Mouse (Mus musculus) kidney, adult 2 months (tissue): ENCODE results near the gene 2900092C05Rik. TPM values are rescaled to one million over a fixed set of nuclear protein-coding genes. Genes with fewer than 3 reads are reported as not detected.
A peak's percentile ranks its signal among the peaks of the same experiment; 100 is the strongest.

Experiments
- DNase-seq: peaks from one replicate; pipeline ENCODE4 v3.0.0; 2021
- H3K27ac ChIP-seq: fragments of 200-500 bp; 2 replicates; pipeline ENCODE4 v1.5.1; 2012; ENCODE audit warnings: low read depth, low read length, control low read depth, inconsistent platforms; ENCODE audit not compliant: insufficient read depth
- H3K27me3 ChIP-seq: fragments of 200-500 bp; replicated peaks from 2 replicates; pipeline ENCODE4 v1.6.1; 2012; ENCODE audit warnings: mild to moderate bottlenecking, moderate library complexity, low read length, inconsistent platforms; ENCODE audit not compliant: control insufficient read depth, insufficient read depth
- H3K36me3 ChIP-seq: fragments of 200-500 bp; 2 replicates; pipeline ENCODE4 v1.6.1; 2012; ENCODE audit warnings: mild to moderate bottlenecking, moderate library complexity, low read length, inconsistent platforms; ENCODE audit not compliant: control insufficient read depth, insufficient read depth
- H3K4me1 ChIP-seq: fragments of 200-500 bp; 2 replicates; pipeline ENCODE4 v1.6.1; 2011; ENCODE audit warnings: low read length; ENCODE audit not compliant: control insufficient read depth, insufficient read depth
- H3K4me3 ChIP-seq: fragments of 200-500 bp; 2 replicates; pipeline ENCODE4 v1.5.1; 2011; ENCODE audit warnings: mild to moderate bottlenecking, low read depth, low read length, control low read depth; ENCODE audit not compliant: insufficient read depth
- CTCF ChIP-seq: fragments of 200-500 bp; conservative IDR thresholded peaks from 2 replicates; pipeline ENCODE4 v1.5.1; 2011; ENCODE audit warnings: low read depth, mild to moderate bottlenecking, control low read depth, low read length, moderate library complexity, mixed read lengths; ENCODE audit not compliant: insufficient read depth, insufficient read length
- POLR2A ChIP-seq: fragments of 200-500 bp; IDR thresholded peaks from one replicate; pipeline ENCODE4 v1.6.1; 2011; ENCODE audit warnings: low read depth, low read length, control low read depth
- WGBS: fragments of 180-500 bp; shearing (Covaris S2); methylation state at CpG from one replicate; pipeline ENCODE4 v1.1.7; 2018; 5-methylcytosine and 5-hydroxymethylcytosine counted together
- polyA plus RNA-seq: library from polyadenylated mRNA; depleted of rRNA; stranded (reverse); fragments of >200 nt; gene quantifications from 2 replicates; pipeline ENCODE4 v1.2.3, GENCODE M21; 2012; rRNA removed

2900092C05Rik gene
- not detected in 2 replicates for polyA plus RNA-seq

DNA sequence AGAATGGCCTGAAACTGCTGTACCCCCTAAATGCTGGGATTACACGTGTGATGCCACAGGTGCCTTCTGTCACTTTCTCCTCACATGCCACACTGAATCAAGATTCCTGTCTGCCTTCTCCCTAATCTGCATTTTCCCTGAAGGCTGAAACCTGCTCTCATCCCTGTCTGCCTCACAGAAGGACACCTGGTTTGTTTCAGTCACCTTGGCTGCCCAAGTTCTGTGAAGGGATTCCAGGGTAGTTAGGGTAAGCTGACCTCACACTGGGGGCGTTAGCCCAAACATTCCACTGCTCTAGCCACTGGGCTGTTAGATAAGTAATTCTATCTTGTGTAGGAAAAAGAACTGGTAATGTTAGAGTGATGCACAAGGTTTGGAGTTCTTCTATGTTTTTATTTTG, at the start of gene 2900092C05Rik:
Gene 2900092C05Rik, plus strand, starts transcription at position 301 of the 400 bp plus-strand sequence.
- WGBS, result 45% methylated on average over 2 of the region's 2 CpGs
- H3K4me1 ChIP-seq, result no peaks in the 10 kb centered on the region

DNA sequence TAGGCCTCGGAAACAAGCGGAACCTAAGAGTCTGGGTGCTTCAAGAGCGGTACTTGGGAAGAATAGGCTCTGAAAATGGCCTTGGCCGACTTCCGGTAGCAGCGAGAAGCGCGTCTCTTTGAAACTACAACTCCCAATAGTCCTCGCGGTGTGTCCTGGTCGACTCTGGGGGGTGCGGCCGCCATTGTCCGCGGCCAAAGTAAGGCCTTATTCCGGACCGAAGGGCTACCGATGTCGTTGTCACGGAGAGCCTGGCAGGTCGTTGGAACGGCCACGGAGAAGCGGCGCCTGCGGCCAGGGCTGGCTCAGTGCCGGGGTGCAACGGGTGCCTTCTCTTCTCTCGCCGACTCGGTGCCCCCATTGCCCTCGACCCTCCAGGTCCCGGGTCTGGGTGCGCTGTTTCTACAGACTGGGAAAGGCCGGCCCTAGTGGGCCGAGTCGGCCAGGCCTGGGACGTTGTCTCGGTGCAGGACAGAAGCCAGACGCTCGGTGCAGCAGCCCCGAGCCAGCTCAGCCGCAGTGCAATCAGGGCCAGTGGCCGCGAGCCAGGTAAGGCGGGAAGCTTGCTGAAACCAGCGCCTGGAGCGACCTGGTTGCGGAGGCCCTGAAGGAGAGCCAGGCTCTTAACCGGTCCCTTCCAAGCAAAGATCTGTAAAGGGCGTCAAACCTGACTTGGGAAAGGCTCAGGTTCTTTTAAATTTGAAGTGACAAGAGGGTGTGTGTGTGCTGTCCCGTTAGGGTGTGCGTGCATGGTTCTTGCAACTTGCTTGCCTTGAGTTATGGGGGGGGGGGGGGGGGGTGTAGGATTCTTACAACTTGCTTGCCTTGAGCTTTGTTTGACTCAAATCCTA, 33.9 kb upstream of the 2900092C05Rik start, which contains the start of gene Zfp606:
Gene Zfp606, plus strand, starts transcription at position 136 of the 851 bp plus-strand sequence.
- H3K4me1 ChIP-seq, result no peaks in the 10 kb centered on the region
- WGBS, result under 1% methylated on average over 53 of the region's 53 CpGs
- peaks cover 18% of the 10 kb centered on the region for H3K36me3 ChIP-seq
- no peaks in the 10 kb centered on the region for H3K27me3 ChIP-seq
- peak within 1 kb of the TSS; percentile 93 for H3K27ac ChIP-seq
- no peak for TF ChIP-seq POLR2A
- TF ChIP-seq CTCF, result no peak
- peak within 1 kb of the TSS; percentile 88 for H3K4me3 ChIP-seq
- DNase-seq, result peak; percentile 96

More for the DNA sequence above, at the start of gene 2900092C05Rik:
- no peak for TF ChIP-seq POLR2A
- TF ChIP-seq CTCF, result no peak
- no peak within 1 kb of the TSS for H3K27ac ChIP-seq
- H3K4me3 ChIP-seq, result no peak within 1 kb of the TSS
- H3K36me3 ChIP-seq, result no peaks in the 10 kb centered on the region
- DNase-seq, result no peak
- no peaks in the 10 kb centered on the region for H3K27me3 ChIP-seq

DNA sequence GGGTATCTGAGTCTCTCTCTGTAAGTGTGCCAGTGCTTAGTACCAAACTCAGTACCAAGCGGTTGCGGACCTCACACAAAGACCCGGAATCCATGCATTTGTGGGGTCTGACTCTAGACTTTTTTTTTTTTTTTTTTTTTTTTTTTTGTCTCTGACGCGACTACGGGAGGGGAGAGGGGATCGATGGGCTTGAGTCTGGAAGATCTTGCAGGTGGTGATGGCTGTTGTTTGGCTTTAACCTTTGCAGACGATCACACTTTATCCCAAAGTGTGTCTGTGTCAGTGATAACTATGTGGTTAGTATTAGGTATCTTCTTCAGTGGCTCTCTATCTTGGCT, 33.3 kb upstream of the 2900092C05Rik start:
- TF ChIP-seq CTCF, result no peak
- no peak for TF ChIP-seq POLR2A
- Histone ChIP-seq H3K27ac (no peak overlapping the region), H3K4me3 (peak overlapping the region; percentile 88), H3K27me3 (no peaks in the 10 kb centered on the region), H3K4me1 (no peaks in the 10 kb centered on the region), H3K36me3 (peaks cover 22% of the 10 kb centered on the region)
- no peak for DNase-seq
- under 1% methylated on average over 8 of the region's 8 CpGs for WGBS

DNA sequence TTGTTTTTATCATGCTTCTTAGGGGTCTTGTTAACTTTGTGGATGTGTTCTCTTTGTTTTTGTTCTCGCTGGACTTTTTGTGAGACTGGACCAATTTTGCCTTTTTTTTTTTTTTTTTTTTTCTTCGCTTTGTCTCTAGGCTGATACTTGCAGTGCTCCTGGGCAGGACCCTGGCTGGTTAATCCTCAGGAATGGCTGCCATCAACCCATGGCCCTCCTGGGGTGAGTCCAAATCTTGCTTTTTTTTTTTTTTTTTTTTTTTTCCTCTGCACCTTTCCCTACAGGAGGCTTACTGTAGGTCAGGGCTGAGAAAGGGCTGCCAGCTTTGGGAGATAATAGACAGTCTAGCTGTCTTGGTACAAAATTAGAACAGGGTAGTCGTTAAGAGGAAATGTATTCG, 32.8 kb upstream of the 2900092C05Rik start:
- WGBS, result 86% methylated on average over 4 of the region's 4 CpGs
- Histone ChIP-seq H3K36me3 (peaks cover 26% of the 10 kb centered on the region), H3K4me3 (no peak overlapping the region), H3K4me1 (no peaks in the 10 kb centered on the region), H3K27me3 (no peaks in the 10 kb centered on the region), H3K27ac (no peak overlapping the region)
- TF ChIP-seq POLR2A (no peak), CTCF (no peak)
- DNase-seq, result no peak

DNA sequence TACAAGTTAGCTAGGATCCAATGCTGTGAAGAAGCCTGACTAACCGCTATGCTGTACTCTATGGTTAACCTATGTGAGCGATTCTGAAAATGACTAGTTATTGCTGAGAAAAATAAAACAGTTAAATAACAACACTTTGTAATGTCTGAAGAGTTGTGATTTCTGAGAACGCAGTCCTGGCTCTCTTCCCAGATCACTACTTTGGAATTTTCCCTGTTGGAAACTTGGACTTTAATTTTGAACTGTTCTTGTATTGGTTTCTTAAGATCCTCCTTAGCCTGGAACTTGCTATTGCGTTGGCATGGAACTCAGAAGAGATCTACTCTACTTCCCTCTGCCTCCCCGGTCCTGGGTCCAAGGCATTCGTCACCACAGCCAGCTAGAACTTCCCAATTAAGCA, 28.5 kb upstream of the 2900092C05Rik start:
- Histone ChIP-seq H3K4me3 (no peak overlapping the region), H3K4me1 (no peaks in the 10 kb centered on the region), H3K27me3 (no peaks in the 10 kb centered on the region), H3K36me3 (peaks cover 51% of the 10 kb centered on the region), H3K27ac (no peak overlapping the region)
- TF ChIP-seq POLR2A, result no peak
- no peak for TF ChIP-seq CTCF
- WGBS, result 85% methylated on average over 6 of the region's 6 CpGs
- peak; percentile 62 for DNase-seq

DNA sequence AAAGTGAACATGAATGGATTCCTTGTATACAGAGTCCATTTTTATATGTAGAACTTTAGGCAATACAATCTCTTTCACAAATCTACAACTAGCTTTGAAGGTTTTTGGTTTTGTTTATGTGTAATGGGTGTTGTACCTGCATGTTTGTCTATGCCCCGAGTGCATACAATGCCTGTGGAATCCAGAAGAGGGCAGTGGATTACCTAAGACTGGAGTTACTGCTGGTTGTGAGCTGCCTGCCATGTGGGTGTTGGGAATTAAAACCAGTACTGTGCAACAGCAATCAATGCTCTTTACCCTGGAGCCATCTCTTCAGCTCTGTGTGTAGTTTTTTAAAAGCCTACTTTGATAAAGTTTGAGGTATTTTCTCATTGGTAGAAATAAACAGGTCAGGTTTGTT, 26.4 kb upstream of the 2900092C05Rik start:
- TF ChIP-seq POLR2A (no peak), CTCF (no peak)
- H3K36me3 ChIP-seq, result peaks cover 62% of the 10 kb centered on the region

DNA sequence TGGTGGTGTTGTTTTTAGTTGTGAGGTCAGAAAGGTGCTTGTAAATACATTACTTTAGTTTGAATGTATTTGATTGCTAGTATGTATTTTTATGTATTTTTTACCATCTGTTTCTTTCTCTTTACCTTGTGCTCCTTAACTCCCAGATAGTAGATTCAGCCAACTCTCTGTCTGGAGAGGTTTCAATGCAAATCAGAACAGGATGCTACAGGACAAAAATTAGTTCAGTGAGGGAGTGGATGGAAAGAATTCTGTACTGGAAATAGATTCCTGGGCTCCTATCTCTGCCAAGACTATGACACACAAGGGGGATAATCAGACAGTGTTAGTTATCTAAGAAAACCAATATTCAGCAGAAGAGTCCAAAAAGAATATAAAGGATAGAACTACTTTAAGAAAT, 25.6 kb upstream of the 2900092C05Rik start:
- DNase-seq, result no peak
- Histone ChIP-seq H3K4me3 (no peak overlapping the region), H3K4me1 (no peaks in the 10 kb centered on the region), H3K27ac (no peak overlapping the region), H3K27me3 (no peaks in the 10 kb centered on the region), H3K36me3 (peaks cover 61% of the 10 kb centered on the region)
- TF ChIP-seq POLR2A (no peak), CTCF (no peak)

More for the DNA sequence above, 26.4 kb upstream of the 2900092C05Rik start:
- WGBS, result 100% methylated on average over 1 of the region's 1 CpGs
- Histone ChIP-seq H3K4me1 (no peaks in the 10 kb centered on the region), H3K27ac (no peak overlapping the region), H3K27me3 (no peaks in the 10 kb centered on the region), H3K4me3 (no peak overlapping the region)
- DNase-seq, result no peak

DNA sequence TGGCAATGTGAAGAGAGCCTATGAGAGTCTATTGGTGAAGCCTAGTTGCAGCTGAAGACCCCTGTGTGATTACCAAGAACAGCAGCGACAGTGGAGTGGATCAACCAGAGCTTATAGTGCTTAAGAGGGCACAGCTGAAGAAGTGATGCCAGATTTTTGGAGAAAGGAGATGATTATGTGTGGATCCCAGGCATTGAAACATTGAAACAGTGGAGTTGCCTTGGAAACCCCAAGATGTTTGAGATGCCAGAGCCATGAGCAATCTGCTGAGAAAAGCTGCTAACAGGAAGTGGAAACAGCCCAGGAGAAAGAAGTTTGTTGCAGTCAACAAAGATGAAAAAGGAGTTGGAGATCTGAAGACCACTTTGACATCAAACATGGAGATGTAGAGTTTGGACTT, 1.4 kb upstream of the 2900092C05Rik start:
- H3K27ac ChIP-seq, result no peak overlapping the region
- no peaks in the 10 kb centered on the region for H3K36me3 ChIP-seq
- DNase-seq, result no peak
- WGBS, result 62% methylated on average over 1 of the region's 1 CpGs
- H3K4me3 ChIP-seq, result no peak overlapping the region
- H3K4me1 ChIP-seq, result no peaks in the 10 kb centered on the region
- TF ChIP-seq POLR2A (no peak), CTCF (no peak)
- no peaks in the 10 kb centered on the region for H3K27me3 ChIP-seq

Other genes with a start within 250 kb of the 2900092C05Rik start
- not detected in 2 replicates for gene Vmn1r81, start 244.2 kb upstream of the 2900092C05Rik start, polyA plus RNA-seq
- not detected in 2 replicates for gene Vmn1r82, start 212.1 kb upstream of the 2900092C05Rik start, polyA plus RNA-seq
- gene Vmn1r83, start 183.0 kb upstream of the 2900092C05Rik start, polyA plus RNA-seq, result not detected in 2 replicates
- not detected in 2 replicates for gene Vmn1r84, start 143.2 kb upstream of the 2900092C05Rik start, polyA plus RNA-seq
- 0.92 and 0.98 TPM in 2 replicates for gene Zfp551, start 89.8 kb upstream of the 2900092C05Rik start, polyA plus RNA-seq
- 2.6 TPM in 2 replicates for gene Zfp606, start 34.2 kb upstream of the 2900092C05Rik start, polyA plus RNA-seq
- gene Vmn2r53, start 96.3 kb downstream of the 2900092C05Rik start, polyA plus RNA-seq, result not detected in 2 replicates
- gene Vmn2r54, start 127.8 kb downstream of the 2900092C05Rik start, polyA plus RNA-seq, result not detected in 2 replicates
- gene Vmn2r55, start 172.5 kb downstream of the 2900092C05Rik start, polyA plus RNA-seq, result not detected in 2 replicates
- gene Vmn2r56, start 222.5 kb downstream of the 2900092C05Rik start, polyA plus RNA-seq, result not detected in 2 replicates